Comparison of ENCODE assay signal across 9 mouse cellular contexts in the genomic region with DNA sequence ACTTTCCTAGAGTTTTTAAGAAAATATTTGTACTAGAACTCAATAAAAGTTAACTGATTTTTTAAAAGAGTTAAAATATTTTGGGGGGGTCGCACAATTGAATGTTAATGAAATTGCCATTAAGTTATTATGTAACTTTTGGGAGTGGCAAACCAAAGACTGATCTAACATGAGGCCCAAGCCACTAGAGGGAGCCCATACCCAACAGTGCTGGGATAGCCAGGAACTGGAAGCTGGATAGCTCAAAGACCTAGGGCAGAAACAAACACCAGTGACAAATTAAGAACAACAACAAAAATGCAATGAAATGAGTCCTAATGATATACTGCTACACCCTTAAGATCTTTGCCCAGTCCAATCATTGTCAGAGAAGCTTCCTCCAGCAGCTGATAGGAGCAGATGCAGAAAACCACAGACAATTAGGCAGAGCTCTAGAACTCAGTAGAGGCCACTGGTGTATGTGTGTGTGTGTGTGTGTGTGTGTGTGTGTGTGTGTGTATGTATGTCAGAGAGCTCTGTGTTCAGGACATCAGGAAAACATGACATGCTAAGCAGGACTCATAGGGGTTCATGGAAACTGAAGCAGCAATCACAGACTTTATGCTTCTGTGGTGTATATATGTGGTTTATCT.
DNase-seq lines count a peak whose midpoint lies in the region; ATAC-seq and TF ChIP-seq lines count a peak whose summit lies in the region.
"Had no signal": no experiment of that assay in that cellular context is flagged by ENCODE, and none has a peak within 500 bp of the region (broad histone marks: within the 10 kb centered on the region; RNA-seq: fewer than 3 reads in every experiment).

No protein-coding gene starts in this region.

- no peak overlapping the region for H3K27ac ChIP-seq in kidney, embryonic 15.5 days
- no peak overlapping the region for H3K27ac ChIP-seq in left cerebral cortex, adult 2 months
- H3K27ac ChIP-seq: liver, embryonic 13.5 days had no signal

- H3K4me3 ChIP-seq in kidney, embryonic 15.5 days (replicated peaks) = no peak overlapping the region
- no peak overlapping the region for H3K4me3 ChIP-seq in left cerebral cortex, adult 2 months
- H3K4me3 ChIP-seq: liver, embryonic 13.5 days had no signal

- no peaks in the 10 kb centered on the region for H3K4me1 ChIP-seq in kidney, embryonic 15.5 days
- H3K4me1 ChIP-seq: liver, embryonic 13.5 days had no signal

- TF ChIP-seq CTCF in left cerebral cortex, adult 2 months (IDR thresholded peaks at IDR 0.05) = peak; percentile 60

- intact Hi-C loops in left cerebral cortex, adult 2 months (cut with DNase I) = loop anchor here (1.0 to 5.0 kb wide), 3 partner anchors 618 to 1182 kb away; no protein-coding TSS in a partner anchor

- no peak for ATAC-seq in kidney, embryonic 15.5 days (replicated peaks; ENCODE audit: low FRiP score)

- no peak overlapping the region for H3K9ac ChIP-seq in kidney, embryonic 15.5 days
- H3K9ac ChIP-seq: liver, embryonic 13.5 days had no signal

- no peaks in the 10 kb centered on the region for H3K36me3 ChIP-seq in kidney, embryonic 15.5 days
- H3K36me3 ChIP-seq: liver, embryonic 13.5 days had no signal

- H3K27me3 ChIP-seq in kidney, embryonic 15.5 days = no peaks in the 10 kb centered on the region
- H3K27me3 ChIP-seq: liver, embryonic 13.5 days had no signal

- no peaks in the 10 kb centered on the region for H3K9me3 ChIP-seq in kidney, embryonic 15.5 days (replicated peaks)
- H3K9me3 ChIP-seq: liver, embryonic 13.5 days had no signal

- WGBS in kidney, embryonic 15.5 days = 19% methylated on average over 1 of the region's 1 CpGs

- DNase-seq in kidney, adult 11 months = peak; percentile 6
- DNase-seq in MEL-GATA-1-ER (ENCODE audit: extremely low read depth, low read depth) = peak; percentile 35
- DNase-seq in cerebellum, adult 8-10 months = peak; percentile 5
- DNase-seq in frontal cortex, postnatal 36 days (ENCODE audit: low spot score in 2 of 2) = peak; percentile 36 to 56
- DNase-seq in left cerebral cortex, adult 2 months (ENCODE audit: extremely low spot score in 1 of 2, low spot score in 2 of 2) = peak; percentile 20 to 53
- peak; percentile 56 for DNase-seq in retina, postnatal 1 day
- DNase-seq in thymus, postnatal 0 days (ENCODE audit: low spot score) = no peak
- DNase-seq: liver, embryonic 13.5 days had no signal

- no peak overlapping the region for H3K4me2 ChIP-seq in kidney, embryonic 15.5 days
- H3K4me2 ChIP-seq: liver, embryonic 13.5 days had no signal
